Mouse (Mus musculus): ENCODE measurements at regions not wholly inside any gene's neighbourhood (a gene's known extent, or its start where the extent isn't known, plus 50 kb on each side); places are given as distances from the start of the nearest gene placed in this dataset.

DNA sequence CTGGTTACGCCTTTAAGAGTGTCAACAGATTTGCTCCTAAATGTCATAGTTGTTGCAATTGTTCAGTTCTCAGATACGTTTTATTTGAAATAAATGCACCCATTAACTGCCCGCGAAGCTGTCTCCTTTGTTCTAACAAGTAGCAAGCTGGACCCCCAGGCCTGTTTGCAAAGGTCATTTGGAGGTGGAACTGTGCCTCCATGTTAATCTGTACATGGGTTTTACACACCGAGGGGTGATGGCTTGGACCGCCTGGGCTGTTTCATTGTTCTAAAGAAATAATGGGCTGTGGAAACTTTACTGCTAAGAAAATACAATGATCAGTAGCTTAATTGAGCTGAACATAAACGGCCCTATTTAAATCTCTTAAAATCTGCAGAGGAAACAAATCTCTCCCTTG is 178.8 kb downstream of the Klf6 start:
- Histone ChIP-seq H3K79me2 (ENCODE audit: control insufficient read depth, insufficient read depth) (no peaks in the 10 kb centered on the region), H3K4me2 (ENCODE audit: low read depth) (no peak overlapping the region), H3K36me3 (ENCODE audit: control insufficient read depth, insufficient read depth) (no peaks in the 10 kb centered on the region), H3K27me3 (ENCODE audit: control insufficient read depth, insufficient read depth, insufficient read length) (no peaks in the 10 kb centered on the region), H3K4me3 (no peak overlapping the region), H3ac (ENCODE audit: control insufficient read depth, insufficient read length) (no peak overlapping the region)
- no peak for TF ChIP-seq TCF12 (IDR thresholded peaks at IDR 0.05; ENCODE audit: insufficient read depth, poor library complexity, severe bottlenecking)
- no peak for TF ChIP-seq POLR2A (IDR thresholded peaks at IDR 0.05; ENCODE audit: insufficient read length, low read depth)
- TF ChIP-seq MYOD1 (IDR thresholded peaks at IDR 0.05; ENCODE audit: control insufficient read depth in 1 of 3, insufficient read length in 2 of 3, low read depth in 2 of 3) = no peak

DNA sequence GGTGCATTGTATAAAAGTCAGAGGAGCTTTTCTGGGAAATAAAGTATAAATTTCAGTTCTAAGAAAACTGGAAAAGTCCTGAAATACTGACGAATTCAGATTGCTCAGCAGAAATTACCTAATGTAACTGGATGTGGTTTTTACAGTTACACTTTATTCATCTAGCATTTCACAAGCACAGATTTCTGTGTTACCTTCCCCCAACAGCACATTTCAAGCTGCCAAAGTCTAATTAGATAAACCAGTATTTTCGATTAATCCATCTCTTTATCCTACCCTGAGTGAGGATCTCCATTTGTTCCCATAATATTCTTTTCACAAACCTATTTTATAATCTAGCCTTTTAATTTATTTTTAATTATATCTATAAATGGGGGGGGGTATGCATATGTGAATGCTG is 179.4 kb downstream of the Klf6 start:
- H3K79me2 ChIP-seq (ENCODE audit: control insufficient read depth, insufficient read depth) = no peaks in the 10 kb centered on the region
- TF ChIP-seq REST (IDR thresholded peaks at IDR 0.05; ENCODE audit: insufficient read depth, insufficient read length) (no peak), TCF3 (IDR thresholded peaks at IDR 0.05; ENCODE audit: insufficient read length, low read depth) (no peak), MYOD1 (IDR thresholded peaks at IDR 0.05; ENCODE audit: control insufficient read depth in 1 of 3, insufficient read length in 2 of 3, low read depth in 2 of 3) (no peak), MYOG (IDR thresholded peaks at IDR 0.05; ENCODE audit: control insufficient read depth in 1 of 3, insufficient read depth in 1 of 3, insufficient read length in 2 of 3, low read depth in 2 of 3) (no peak), MAX (IDR thresholded peaks at IDR 0.05; ENCODE audit: low read depth) (no peak)

DNA sequence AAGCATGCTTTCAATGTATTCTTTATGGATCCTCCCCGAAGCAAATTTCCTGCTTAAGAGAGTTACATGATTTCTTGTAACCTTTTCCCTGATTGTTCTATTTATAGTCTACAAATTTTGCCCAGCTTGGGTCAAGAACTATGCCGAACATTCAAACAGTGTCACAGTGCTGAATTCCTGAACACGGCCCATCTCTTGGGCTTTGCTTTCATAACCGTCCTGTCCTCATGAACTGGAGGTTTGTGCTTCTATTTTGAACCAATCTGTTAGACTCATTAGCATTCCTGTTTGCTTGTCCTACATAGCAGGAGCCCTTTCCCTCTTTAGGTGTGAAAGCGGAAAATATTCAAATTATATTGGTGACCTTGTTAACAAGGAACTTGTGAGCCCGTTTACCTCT is 181.2 kb downstream of the Klf6 start:
- TF ChIP-seq TCF3 (IDR thresholded peaks at IDR 0.05; ENCODE audit: insufficient read length, low read depth) = no peak
- TF ChIP-seq USF1 (IDR thresholded peaks at IDR 0.05; ENCODE audit: low read depth) = no peak
- TF ChIP-seq E2F4 (IDR thresholded peaks at IDR 0.05; ENCODE audit: insufficient read depth) = no peak
- no peak for TF ChIP-seq MYOD1 (IDR thresholded peaks at IDR 0.05; ENCODE audit: control insufficient read depth in 1 of 3, insufficient read length in 2 of 3, low read depth in 2 of 3)
- TF ChIP-seq SRF (IDR thresholded peaks at IDR 0.05; ENCODE audit: control insufficient read depth, insufficient read length, low read depth) = no peak
- no peak for TF ChIP-seq MYOG (IDR thresholded peaks at IDR 0.05; ENCODE audit: control insufficient read depth in 1 of 3, insufficient read depth in 1 of 3, insufficient read length in 2 of 3, low read depth in 2 of 3)
- no peak for TF ChIP-seq POLR2A (IDR thresholded peaks at IDR 0.05; ENCODE audit: insufficient read length, low read depth)
- no peak for TF ChIP-seq MAX (IDR thresholded peaks at IDR 0.05; ENCODE audit: low read depth)
- no peak for TF ChIP-seq POLR2AphosphoS2 (IDR thresholded peaks at IDR 0.05; ENCODE audit: insufficient read length, low read depth)
- no peak for TF ChIP-seq REST (IDR thresholded peaks at IDR 0.05; ENCODE audit: insufficient read depth, insufficient read length)
- no peak for TF ChIP-seq CEBPB (IDR thresholded peaks at IDR 0.05; ENCODE audit: insufficient read depth, poor library complexity, severe bottlenecking)
- TF ChIP-seq TCF12 (IDR thresholded peaks at IDR 0.05; ENCODE audit: insufficient read depth, poor library complexity, severe bottlenecking) = no peak
- Histone ChIP-seq H3K36me3 (ENCODE audit: control insufficient read depth, insufficient read depth) (no peaks in the 10 kb centered on the region), H3K27me3 (ENCODE audit: control insufficient read depth, insufficient read depth, insufficient read length) (no peaks in the 10 kb centered on the region), H3K79me2 (ENCODE audit: control insufficient read depth, insufficient read depth) (no peaks in the 10 kb centered on the region), H3ac (ENCODE audit: control insufficient read depth, insufficient read length) (no peak overlapping the region), H3K4me2 (ENCODE audit: low read depth) (no peak overlapping the region), H3K4me3 (no peak overlapping the region)

More for the DNA sequence above, 179.4 kb downstream of the Klf6 start:
- H3K27me3 ChIP-seq (ENCODE audit: control insufficient read depth, insufficient read depth, insufficient read length) = no peaks in the 10 kb centered on the region
- no peak overlapping the region for H3K4me2 ChIP-seq (ENCODE audit: low read depth)
- no peaks in the 10 kb centered on the region for H3K36me3 ChIP-seq (ENCODE audit: control insufficient read depth, insufficient read depth)
- no peak overlapping the region for H3ac ChIP-seq (ENCODE audit: control insufficient read depth, insufficient read length)
- no peak overlapping the region for H3K4me3 ChIP-seq

DNA sequence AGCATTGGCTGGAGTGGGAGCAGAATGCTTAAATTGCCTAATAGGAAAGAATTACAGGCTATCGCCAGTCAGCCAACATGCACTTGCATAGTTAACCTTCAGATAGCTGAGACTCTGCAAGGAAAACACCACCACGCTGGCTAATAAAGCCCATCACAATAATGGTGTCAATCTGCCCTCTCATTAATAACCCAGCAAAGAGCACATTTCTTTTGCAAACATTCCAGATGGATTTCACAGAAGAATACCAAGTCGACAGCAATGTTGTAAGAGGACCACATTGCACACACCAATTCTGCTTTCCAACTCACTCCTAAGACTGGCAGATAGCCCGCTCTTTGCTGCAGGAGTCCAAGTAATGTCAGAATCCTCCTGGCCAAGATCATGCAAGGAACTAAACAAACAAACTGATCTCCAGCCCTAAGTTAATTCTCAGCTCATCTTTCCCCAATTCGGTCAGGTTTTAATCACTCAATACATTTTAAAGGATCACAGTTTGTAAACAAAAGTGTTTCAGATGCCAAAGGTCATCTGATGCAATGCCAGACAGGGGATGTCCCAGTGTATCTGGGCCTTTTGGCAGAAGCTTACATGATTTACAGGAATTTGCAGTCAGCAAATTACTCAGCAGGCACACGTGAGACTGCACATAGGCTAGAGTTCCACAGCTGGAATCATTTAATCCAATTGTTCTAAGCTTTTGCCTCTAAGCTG is 198.4 kb downstream of the Klf6 start:
- Histone ChIP-seq H3K4me3 (no peak overlapping the region), H3K27me3 (ENCODE audit: control insufficient read depth, insufficient read depth, insufficient read length) (no peaks in the 10 kb centered on the region), H3K36me3 (ENCODE audit: control insufficient read depth, insufficient read depth) (no peaks in the 10 kb centered on the region), H3ac (ENCODE audit: control insufficient read depth, insufficient read length) (no peak overlapping the region), H3K4me2 (ENCODE audit: low read depth) (peak overlapping the region; percentile 12), H3K79me2 (ENCODE audit: control insufficient read depth, insufficient read depth) (no peaks in the 10 kb centered on the region)
- TF ChIP-seq USF1 (IDR thresholded peaks at IDR 0.05; ENCODE audit: low read depth) (peak; percentile 30), TCF12 (IDR thresholded peaks at IDR 0.05; ENCODE audit: insufficient read depth, poor library complexity, severe bottlenecking) (no peak), CEBPB (IDR thresholded peaks at IDR 0.05; ENCODE audit: insufficient read depth, poor library complexity, severe bottlenecking) (peak; percentile 73)

DNA sequence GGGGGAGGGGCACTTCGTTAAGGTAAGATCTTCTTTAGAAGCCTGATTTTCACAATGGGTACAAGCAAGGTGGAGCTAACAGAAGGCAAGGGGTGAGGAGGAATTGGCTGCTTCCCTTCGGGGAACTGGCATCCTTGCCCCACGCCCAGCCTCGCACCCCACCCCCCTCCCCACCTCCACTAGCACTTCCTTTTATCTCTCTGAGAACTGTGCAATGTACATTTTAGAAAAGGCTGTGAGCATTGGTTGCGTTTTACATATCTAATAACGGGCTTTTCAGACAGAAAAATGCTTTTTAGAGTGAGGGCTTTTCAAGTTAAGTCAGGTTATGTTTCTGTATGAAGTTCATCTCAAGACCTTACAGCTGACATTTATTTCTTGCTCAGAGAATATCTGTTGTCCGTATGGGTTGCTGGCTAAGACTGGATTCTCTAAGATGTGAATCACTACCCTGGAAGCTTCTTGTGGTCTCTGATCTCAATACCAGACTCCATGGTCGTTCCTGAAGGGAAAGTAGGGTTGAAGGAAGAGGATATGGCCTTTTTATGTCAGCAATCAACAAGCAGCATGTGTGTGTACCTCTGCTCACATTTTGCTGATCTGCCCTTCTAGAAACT is 199.1 kb downstream of the Klf6 start:
- TF ChIP-seq SRF (IDR thresholded peaks at IDR 0.05; ENCODE audit: control insufficient read depth, insufficient read length, low read depth) (no peak), CEBPB (IDR thresholded peaks at IDR 0.05; ENCODE audit: insufficient read depth, poor library complexity, severe bottlenecking) (no peak), USF1 (IDR thresholded peaks at IDR 0.05; ENCODE audit: low read depth) (no peak), TCF3 (IDR thresholded peaks at IDR 0.05; ENCODE audit: insufficient read length, low read depth) (no peak)
- Histone ChIP-seq H3K36me3 (ENCODE audit: control insufficient read depth, insufficient read depth) (no peaks in the 10 kb centered on the region), H3K79me2 (ENCODE audit: control insufficient read depth, insufficient read depth) (no peaks in the 10 kb centered on the region), H3K4me2 (ENCODE audit: low read depth) (peak overlapping the region; percentile 30), H3ac (ENCODE audit: control insufficient read depth, insufficient read length) (no peak overlapping the region), H3K4me3 (no peak overlapping the region), H3K27me3 (ENCODE audit: control insufficient read depth, insufficient read depth, insufficient read length) (no peaks in the 10 kb centered on the region)

All from myocyte (in vitro differentiated cells).